Mouse (Mus musculus) cerebellum, adult 2 months (tissue): ENCODE results near the gene Cnnm4.

Experiments
- CTCF ChIP-seq: fragments of 200-500 bp; IDR thresholded peaks from 2 replicates; pipeline ENCODE4 v1.5.1; 2011; ENCODE audit warnings: low read depth, mild to moderate bottlenecking, control low read depth, low read length, moderate library complexity, borderline replicate concordance; ENCODE audit not compliant: insufficient read depth
- POLR2A ChIP-seq: fragments of 200-500 bp; IDR thresholded peaks from 2 replicates; pipeline ENCODE4 v1.6.1; 2011; ENCODE audit warnings: low read length, control low read depth, borderline replicate concordance; ENCODE audit not compliant: insufficient read depth

- TF ChIP-seq POLR2A (no peak), CTCF (no peak)
Observed at GRCm38 (mm10) chr1:36467446-36467845, 4.0 kb upstream of the Cnnm4 start.
